Mouse (Mus musculus): Measurements from ENCODE around the gene Egr2. TPM values are rescaled to one million over a fixed set of nuclear protein-coding genes. Genes with fewer than 3 reads are reported as not detected.

The Egr2 gene
- total RNA-seq, 2 experiments from 2014 or later = 0.60 to 0.99 TPM

GRCm38 (mm10) chr10:67537151-67537994 is 2.1 kb downstream of the Egr2 start:
- DNase-seq = peak; percentile 94 to 95
- intact Hi-C loops (cut with DNase I) = loop anchor here (1.0 to 10.0 kb wide), 6 partner anchors 8 to 630 kb away; no protein-coding TSS in a partner anchor

DNA sequence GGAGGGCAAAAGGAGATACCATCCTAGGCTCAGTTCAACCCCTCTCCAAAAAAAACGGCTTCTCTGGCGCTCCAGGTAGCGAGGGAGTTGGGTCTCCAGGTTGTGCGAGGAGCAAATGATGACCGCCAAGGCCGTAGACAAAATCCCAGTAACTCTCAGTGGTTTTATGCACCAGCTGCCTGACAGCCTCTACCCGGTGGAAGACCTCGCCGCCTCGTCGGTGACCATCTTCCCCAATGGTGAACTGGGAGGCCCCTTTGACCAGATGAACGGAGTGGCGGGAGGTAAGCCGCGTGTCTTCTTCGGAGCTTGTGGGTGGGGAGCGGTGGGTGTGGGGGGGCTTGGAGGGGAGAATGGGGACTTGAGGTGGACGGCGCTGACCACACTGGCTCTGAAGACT is 2.8 kb downstream of the Egr2 start:
- peak in 1 of 2 experiments; percentile 27 for DNase-seq

DNA sequence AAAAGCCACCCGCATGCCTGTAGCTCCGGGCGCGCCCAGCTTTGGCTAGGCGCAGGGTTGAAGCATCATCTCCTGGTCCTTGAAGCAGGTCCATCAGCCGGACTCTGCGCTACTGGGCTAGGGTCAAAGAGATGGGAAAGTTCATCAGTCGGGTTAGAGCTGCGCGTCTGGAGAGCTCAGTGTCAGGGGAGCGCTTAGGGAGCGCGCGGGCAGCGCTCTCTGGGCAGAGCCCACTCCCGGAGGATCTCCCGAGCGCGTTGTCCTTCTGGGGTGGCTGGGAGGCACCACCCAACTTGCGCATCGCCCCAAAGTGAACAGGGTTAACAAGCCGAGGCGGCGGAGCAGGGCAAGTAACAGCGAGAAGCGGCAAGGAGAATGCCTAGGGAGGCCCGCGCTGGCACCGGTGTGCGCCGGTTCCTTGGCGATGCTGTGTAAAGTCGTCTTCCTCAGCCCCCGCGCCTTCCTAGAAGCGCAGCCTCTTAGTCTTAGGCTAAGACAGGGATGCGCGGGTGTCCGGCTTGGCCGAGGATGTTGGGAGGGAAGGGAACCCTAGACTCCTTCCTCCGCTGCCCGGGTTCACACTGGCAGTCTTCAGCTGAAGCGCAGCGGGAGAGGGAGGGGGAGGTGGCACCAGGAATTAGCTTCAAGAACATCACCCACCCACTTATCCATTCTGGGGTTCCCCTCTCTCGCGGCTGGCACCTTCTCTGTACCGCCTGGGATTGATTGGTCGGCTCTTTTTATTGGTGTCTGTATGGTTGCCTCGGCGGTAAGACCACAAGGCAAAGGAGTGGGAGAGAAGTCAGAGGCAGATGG is 3.5 kb downstream of the Egr2 start:
- intact Hi-C loops (cut with DNase I) = loop anchor here (5.0 to 10.0 kb wide), 2 partner anchors 456 to 631 kb away; no protein-coding TSS in a partner anchor
- DNase-seq = peak; percentile 17 to 35

More for the DNA sequence above, 2.8 kb downstream of the Egr2 start:
- intact Hi-C loops (cut with DNase I) = loop anchor here (5.0 to 10.0 kb wide), 2 partner anchors 457 to 631 kb away; no protein-coding TSS in a partner anchor

DNA sequence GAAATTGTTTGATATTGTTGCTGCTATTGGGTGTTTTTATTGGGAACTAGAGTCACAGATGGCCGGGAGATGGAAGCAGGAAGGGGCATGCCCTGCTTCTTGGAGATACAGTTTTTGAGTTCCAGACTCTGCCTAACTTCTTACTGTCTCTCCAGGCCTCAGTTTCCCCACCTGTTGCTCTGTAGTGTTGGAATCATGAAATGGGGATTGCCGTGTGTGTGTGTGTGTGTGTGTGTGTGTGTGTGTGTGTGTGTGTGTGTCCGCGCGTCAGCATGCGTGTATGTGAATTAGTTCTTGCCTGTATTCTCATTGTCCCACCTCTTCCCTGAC is 4.1 kb downstream of the Egr2 start:
- intact Hi-C loops (cut with DNase I) = loop anchor here (5.0 to 10.0 kb wide), 2 partner anchors 455 to 632 kb away; no protein-coding TSS in a partner anchor
- no peak for DNase-seq

DNA sequence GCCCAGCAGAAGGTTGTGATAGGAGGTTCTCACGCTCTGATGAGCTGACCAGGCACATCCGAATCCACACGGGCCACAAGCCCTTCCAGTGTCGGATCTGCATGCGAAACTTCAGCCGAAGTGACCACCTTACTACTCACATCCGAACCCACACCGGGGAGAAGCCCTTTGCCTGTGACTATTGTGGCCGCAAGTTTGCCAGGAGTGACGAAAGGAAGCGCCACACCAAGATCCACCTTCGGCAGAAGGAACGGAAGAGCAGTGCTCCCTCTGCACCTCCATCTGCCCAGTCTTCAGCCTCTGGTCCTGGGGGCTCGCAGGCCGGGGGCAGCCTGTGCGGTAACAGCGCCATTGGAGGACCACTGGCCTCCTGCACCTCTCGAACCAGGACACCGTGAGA is 5.3 kb downstream of the Egr2 start:
- intact Hi-C loops (cut with DNase I) = no loop called here

DNA sequence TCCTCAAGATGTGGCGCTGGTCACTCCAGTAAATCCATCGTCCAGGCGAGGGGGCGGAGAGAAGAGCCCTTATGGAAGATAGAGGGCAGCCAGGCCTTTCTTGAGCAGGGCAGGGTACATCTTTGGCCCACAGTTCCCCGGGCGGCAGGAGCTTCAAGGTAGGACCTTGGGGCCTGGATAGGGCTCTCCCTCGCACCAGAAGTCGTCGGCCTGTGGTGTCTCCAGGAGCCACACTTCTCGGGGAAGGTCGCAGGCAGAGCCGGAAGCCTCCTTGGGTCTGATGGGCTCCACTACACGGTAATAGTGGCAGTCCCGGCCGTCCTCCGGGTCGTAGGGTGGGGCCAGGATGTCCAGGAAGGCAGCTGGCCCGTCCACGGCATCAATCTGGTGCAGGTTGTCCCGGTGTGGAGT is 12.6 kb downstream of the Egr2 start:
- intact Hi-C loops (cut with DNase I) = loop anchor here (5.0 kb wide), 1 partner anchor 99 kb away; no protein-coding TSS in a partner anchor
- DNase-seq = peak; percentile 38 to 56

More for the DNA sequence above, 5.3 kb downstream of the Egr2 start:
- DNase-seq = no peak

DNA sequence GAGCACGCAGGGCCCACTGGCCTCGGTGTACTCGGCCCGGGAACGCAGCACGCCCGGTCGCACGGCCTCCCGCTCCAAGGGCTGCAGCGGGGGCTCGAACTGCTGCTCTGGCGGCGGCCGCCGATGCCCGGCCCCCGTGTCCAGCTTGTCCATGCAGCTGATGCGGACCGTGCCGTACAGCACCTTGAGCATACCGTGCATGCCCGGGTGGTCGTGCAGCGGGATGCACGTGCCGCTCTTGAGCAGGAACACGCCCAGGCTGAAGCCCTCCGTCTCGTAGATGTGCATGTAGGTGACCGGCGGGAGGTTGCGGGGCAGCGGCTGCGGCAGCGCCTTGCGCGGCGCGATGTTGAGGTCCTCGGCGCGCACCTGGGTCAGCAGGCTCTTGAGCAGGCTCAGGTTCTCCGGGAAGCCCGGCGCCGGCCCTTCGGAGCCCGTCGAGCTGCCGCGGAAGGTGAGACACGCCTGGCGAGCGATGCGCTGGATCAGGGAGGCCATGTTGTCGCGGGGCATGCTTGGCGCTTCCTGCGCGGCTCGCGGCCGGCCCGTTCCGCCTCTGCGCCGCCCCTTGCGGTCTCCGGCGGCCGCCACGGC is 13.1 kb downstream of the Egr2 start:
- DNase-seq = peak; percentile 71
- intact Hi-C loops (cut with DNase I) = loop anchor here (5.0 kb wide), 1 partner anchor 99 kb away; no protein-coding TSS in a partner anchor

GRCm38 (mm10) chr10:67548877-67549731 is 13.8 kb downstream of the Egr2 start, which contains the start of gene Ado:
Gene Ado, minus strand, starts transcription at chr10:67548955.
- intact Hi-C loops (cut with DNase I) = loop anchor here (5.0 kb wide), 1 partner anchor 98 kb away; no protein-coding TSS in a partner anchor
- DNase-seq = peak; percentile 91 to 92

GRCm38 (mm10) chr10:67558053-67558452 is 22.8 kb downstream of the Egr2 start:
- intact Hi-C loops (cut with DNase I) = no loop called here
- DNase-seq = no peak

GRCm38 (mm10) chr10:67559765-67560394 is 24.6 kb downstream of the Egr2 start:
- DNase-seq = no peak
- intact Hi-C loops (cut with DNase I) = no loop called here

DNA sequence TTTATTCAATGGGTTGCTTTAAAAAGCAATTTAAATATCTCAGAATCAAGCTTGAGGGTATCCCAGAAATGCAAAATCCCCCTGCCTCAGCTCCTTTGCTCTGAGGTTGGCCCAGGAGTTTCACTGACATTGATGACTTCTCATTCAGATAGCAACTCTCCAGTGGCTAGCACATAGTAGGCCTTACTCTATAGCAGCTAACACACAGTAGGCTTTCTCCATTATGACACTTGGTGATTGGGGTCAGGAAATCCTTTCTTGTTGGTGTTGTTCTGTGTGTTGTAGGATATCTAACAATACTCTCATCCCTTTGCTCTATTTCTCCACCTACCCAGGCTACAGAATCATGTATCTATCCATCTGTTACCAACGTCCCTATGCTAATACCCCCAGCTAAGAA is 25.9 kb downstream of the Egr2 start:
- intact Hi-C loops (cut with DNase I) = no loop called here
- no peak for DNase-seq

DNA sequence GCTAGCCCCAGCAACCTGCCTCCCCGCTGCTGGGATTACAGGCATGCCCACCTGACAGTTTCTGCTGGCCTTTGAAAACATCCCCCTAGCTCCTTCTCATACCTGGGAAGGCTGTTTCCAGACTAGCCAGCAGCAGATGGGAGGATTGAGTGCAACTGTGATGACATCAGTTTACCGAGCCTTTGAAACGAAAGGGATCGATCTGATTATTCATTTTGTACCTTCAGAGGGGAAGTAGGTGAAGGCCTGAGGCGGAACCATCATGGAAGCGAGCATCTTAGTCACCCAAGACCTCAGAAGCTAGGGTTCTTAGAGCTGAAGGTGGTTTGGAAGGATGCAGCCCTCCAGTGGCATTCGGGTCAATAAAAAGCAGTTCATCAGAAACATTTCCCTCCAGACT is 29.2 kb downstream of the Egr2 start:
- no peak for DNase-seq

GRCm38 (mm10) chr10:67566104-67566503 is 30.8 kb downstream of the Egr2 start:
- DNase-seq = no peak
- intact Hi-C loops (cut with DNase I) = no loop called here

More for the DNA sequence above, 29.2 kb downstream of the Egr2 start:
- intact Hi-C loops (cut with DNase I) = no loop called here

- no peak for DNase-seq
- intact Hi-C loops (cut with DNase I) = no loop called here
Observed at GRCm38 (mm10) chr10:67569539-67569938, 34.3 kb downstream of the Egr2 start.

GRCm38 (mm10) chr10:67571443-67571842 is 36.2 kb downstream of the Egr2 start:
- no peak for DNase-seq
- intact Hi-C loops (cut with DNase I) = no loop called here

GRCm38 (mm10) chr10:67573310-67573709 is 38.0 kb downstream of the Egr2 start:
- intact Hi-C loops (cut with DNase I) = no loop called here
- peak; percentile 14 to 27 for DNase-seq

DNA sequence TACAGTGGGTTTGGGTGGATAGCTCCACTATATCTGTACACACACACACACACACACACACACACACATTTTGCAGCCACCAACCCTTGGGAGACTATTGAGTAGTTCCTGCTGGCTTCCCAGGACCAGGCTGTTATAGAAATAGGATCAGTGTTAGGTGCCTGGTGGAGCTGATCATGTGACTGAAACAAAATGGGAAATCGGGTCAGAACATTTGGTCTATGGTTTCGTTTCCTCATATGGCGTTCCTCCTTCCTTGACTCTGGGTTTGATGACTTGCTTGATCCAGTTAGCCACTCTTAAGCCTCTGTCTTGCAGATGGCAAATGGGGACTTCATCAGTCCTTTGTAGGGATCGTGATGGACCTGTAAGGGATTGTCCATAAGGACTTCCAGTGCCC is 44.6 kb downstream of the Egr2 start:
- DNase-seq = no peak
- intact Hi-C loops (cut with DNase I) = no loop called here

GRCm38 (mm10) chr10:67581698-67582285 is 46.5 kb downstream of the Egr2 start:
- intact Hi-C loops (cut with DNase I) = no loop called here
- no peak for DNase-seq
